Mouse (Mus musculus): ENCODE results near the gene Mfap3l.
"Not testable (repeated sequence)": the region's sequence is repeated elsewhere in the genome, so short reads cannot be mapped to it uniquely, and the experiment has no call there.

Gene Mfap3l

DNA sequence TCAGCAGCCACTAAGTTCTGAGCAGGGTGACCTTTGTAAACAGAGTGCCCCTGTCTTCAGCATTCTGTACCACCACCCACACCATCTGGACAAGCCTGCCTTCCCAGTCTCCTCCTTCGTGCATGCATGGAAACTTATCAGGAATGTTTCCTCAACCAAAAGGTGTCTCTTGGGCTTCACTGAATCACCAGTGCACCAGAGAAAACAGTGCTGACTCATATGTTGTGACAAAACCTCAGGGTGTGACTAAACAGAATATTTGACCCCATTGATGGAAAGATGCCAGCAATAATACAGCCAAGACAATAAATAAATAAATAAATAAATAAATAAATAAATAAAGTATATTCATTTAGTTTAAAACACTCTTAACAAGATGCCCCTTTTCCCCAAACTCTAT, 16.5 kb downstream of the Mfap3l start:
- no peak for DNase-seq (ENCODE audit: low read depth in 1 of 2, low spot score in 2 of 2)

- DNase-seq (ENCODE audit: low read depth in 1 of 2, low spot score in 2 of 2) = no peak
These were observed 17.5 kb downstream of the Mfap3l start for GRCm38 (mm10) chr8:60650119-60650518.

- DNase-seq (ENCODE audit: low read depth in 1 of 2, low spot score in 2 of 2) = no peak
These were observed 24.9 kb downstream of the Mfap3l start for GRCm38 (mm10) chr8:60657425-60658113.

- no peak for DNase-seq (ENCODE audit: low read depth in 1 of 2, low spot score in 2 of 2)
These were observed 25.5 kb downstream of the Mfap3l start for GRCm38 (mm10) chr8:60658114-60658500.

- DNase-seq (ENCODE audit: low read depth in 1 of 2, low spot score in 2 of 2) = not testable (repeated sequence)
These were observed 26.1 kb downstream of the Mfap3l start for GRCm38 (mm10) chr8:60658686-60659085.

DNA sequence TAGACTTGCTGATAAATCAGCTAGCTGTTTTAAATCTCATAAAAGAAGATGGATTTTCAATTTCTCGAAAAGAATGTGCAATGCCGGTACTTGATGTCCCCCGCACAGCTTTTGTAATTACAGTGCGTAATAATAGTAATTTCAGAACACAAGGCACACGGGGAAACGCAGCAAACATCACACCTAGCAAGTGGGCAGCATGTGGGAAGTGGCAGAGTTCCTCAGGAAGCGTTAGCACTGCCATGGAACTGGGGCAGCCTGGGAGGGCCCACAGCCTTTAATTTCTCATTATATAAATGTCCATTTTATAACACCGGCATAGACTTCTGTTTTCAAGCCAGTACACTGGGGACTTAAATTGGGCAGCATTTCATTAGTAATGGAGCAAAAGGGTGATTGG, 27.1 kb downstream of the Mfap3l start:
- DNase-seq (ENCODE audit: low read depth in 1 of 2, low spot score in 2 of 2) = no peak

DNA sequence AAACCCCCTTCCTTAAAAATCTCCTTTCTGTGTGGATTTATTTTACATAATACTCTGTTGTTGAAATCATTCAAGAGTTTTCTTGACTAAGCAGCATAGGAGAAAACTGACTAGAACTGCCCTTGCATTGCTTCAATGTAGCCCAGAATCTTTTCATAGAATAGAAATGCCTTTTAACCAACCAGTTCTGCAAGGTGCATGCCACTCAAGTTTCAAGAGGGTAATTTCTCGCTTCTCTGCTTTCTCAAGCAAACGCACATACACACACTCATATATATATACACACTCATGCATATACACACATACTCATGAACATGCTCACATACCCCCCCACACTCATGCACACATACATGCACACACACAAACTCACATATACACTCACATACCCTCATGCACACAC, 28.6 kb downstream of the Mfap3l start:
- DNase-seq (ENCODE audit: low read depth in 1 of 2, low spot score in 2 of 2) = no peak

- DNase-seq (ENCODE audit: low read depth in 1 of 2, low spot score in 2 of 2) = no peak
These were observed 30.9 kb downstream of the Mfap3l start for GRCm38 (mm10) chr8:60663552-60663951.

GRCm38 (mm10) chr8:60665821-60666220, 33.2 kb downstream of the Mfap3l start:
- no peak for DNase-seq (ENCODE audit: low read depth in 1 of 2, low spot score in 2 of 2)

DNA sequence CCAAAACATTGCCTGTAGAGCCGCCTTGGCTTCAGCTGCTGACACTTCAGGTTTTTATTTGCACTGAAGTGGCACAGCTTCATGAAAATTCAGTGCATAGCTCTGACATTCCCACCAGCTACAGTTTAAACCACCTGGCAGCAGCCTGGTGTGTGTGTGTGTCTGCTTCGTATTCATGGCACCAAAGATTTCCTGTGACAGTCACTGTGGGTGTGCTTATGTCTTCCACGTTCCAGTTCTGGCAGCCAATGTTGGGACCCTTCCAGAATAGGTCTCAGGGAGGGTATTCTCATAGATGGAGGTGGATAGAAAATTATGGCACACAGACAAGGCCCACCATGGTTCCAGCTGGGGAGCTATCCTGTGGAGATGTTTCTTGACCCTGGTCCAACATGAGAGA, 34.2 kb downstream of the Mfap3l start:
- no peak for DNase-seq (ENCODE audit: low read depth in 1 of 2, low spot score in 2 of 2)

- DNase-seq (ENCODE audit: low read depth in 1 of 2, low spot score in 2 of 2) = no peak
These were observed 46.0 kb downstream of the Mfap3l start for GRCm38 (mm10) chr8:60678590-60678989.

- no peak for DNase-seq (ENCODE audit: low read depth in 1 of 2, low spot score in 2 of 2)
These were observed 49.2 kb downstream of the Mfap3l start for GRCm38 (mm10) chr8:60681811-60682210.

GRCm38 (mm10) chr8:60682340-60682739, 49.7 kb downstream of the Mfap3l start:
- DNase-seq (ENCODE audit: low read depth in 1 of 2, low spot score in 2 of 2) = no peak

DNA sequence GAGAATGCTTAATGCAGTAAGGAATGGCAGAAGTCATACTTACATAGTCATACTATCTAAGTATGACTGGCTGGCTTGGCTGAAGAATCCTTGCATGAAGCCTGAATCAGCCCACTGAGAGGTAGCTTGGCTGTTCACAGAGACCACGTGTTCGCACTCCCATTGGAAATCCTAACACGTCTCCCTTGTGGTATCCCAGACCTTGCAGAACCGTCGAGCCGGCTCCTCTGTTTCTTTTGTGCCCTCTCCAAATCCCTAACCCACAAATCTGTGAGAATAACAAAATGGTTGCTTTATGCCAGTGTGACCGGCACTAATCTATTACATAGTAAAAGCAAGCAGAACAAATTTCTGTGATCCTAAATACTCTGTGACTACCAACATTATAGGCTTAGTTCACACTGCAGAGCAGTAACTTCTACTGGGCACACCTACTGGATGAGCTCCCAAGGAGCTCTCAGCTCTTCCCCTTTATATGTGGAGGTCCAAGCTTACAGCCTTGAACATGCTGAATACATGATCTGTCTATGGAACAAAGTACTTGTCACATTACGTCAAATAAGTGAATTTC, 79.0 kb downstream of the Mfap3l start:
- no peak for DNase-seq (ENCODE audit: low read depth in 1 of 2, low spot score in 2 of 2)

- no peak for DNase-seq (ENCODE audit: low read depth in 1 of 2, low spot score in 2 of 2)
These were observed 82.1 kb downstream of the Mfap3l start for GRCm38 (mm10) chr8:60714724-60715123.

DNA sequence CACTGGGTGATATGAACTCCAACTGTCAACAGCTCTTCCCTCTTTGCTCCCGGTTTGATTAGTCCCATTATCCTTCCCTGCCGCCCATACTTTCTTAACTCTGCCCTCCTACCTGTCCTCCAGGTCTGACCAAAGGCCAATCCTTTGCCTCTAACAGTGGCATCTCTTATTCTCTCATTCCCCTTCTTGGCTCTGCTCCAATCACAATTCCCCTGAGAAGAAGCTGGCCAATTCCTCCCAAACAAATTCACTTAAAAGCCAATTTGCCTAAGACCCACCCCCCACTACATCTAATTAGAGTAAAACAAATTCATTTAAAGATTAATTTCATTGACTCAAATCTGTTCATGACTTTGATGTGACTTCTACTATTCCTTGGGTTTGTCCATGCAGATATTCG, 86.1 kb downstream of the Mfap3l start:
- DNase-seq (ENCODE audit: low read depth in 1 of 2, low spot score in 2 of 2) = no peak

All from monocyte, adult 2 months (primary cell).